Mouse (Mus musculus): ENCODE results near the gene Prcd.

GRCm38 (mm10) chr11:116623281-116624124 lies 29.8 kb upstream of the Prcd start:
- TF ChIP-seq CTCF (IDR thresholded peaks at IDR 0.05; ENCODE audit: borderline replicate concordance, insufficient read depth, low read depth, low read length) (no peak), POLR2A (IDR thresholded peaks at IDR 0.05; ENCODE audit: borderline replicate concordance, insufficient read depth, low read length) (no peak)
